Mouse (Mus musculus): Measurements from ENCODE around the gene Mob2.

DNA sequence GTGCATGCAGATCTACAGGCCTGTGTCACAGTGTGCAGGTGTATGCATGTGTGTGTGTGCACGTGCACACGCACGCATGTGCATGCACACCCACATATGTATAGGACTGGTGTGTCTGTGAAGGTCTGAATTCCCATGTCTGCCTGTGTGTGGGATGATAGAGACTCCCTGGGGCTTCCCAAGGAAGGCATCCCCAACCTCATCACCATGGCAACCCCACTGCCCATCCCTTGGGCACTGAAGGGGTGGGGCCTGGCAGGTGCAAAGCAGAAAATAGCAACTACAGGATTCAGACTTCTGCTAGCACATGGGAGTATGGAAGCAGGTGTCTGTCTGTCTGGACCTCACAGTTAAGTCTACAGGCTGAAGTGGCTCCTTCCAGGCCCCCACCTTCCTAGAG, 98.3 kb downstream of the Mob2 start:
- TF ChIP-seq TAL1 (IDR thresholded peaks at IDR 0.05; ENCODE audit: low read length) (no peak), GATA1 (IDR thresholded peaks at IDR 0.05; ENCODE audit: low read length) (no peak)
